Mouse (Mus musculus) heart, embryonic 14.5 days (tissue): ENCODE measurements around the gene Fasn. TPM values are rescaled to one million over a fixed set of nuclear protein-coding genes. Genes with fewer than 3 reads are reported as not detected.
"Not testable (repeated sequence)": the region's sequence is repeated elsewhere in the genome, so short reads cannot be mapped to it uniquely, and the experiment has no call there.

Source experiments
- ATAC-seq: fragments of 200-750 bp; cut with Nextera tagmentation; 2 replicates; pipeline ENCODE4 v1.8.0; 2017; ENCODE audit warnings: low read depth, moderate TSS enrichment; ENCODE audit not compliant: insufficient number of reproducible peaks, insufficient read depth, low FRiP score
- H3K27ac ChIP-seq, 2 experiments: fragments of 200-500 bp in 1 of 2; fragments of 300-500 bp in 1 of 2; sonication (generic) in 1 of 2; replicated peaks in 1 of 2; 2 replicates each; pipeline ENCODE4 v1.5.1; 2012 to 2014; ENCODE audit warnings: low read depth in 2 of 2, low read length in 2 of 2, control low read depth in 1 of 2, mild to moderate bottlenecking in 1 of 2, mixed read lengths in 1 of 2; ENCODE audit not compliant: control insufficient read depth in 1 of 2, insufficient read depth in 1 of 2
- H3K27me3 ChIP-seq: fragments of 300-500 bp; sonication (generic); 2 replicates; pipeline ENCODE4 v1.6.1; 2014; ENCODE audit warnings: mild to moderate bottlenecking, low read length, control low read depth; ENCODE audit not compliant: control insufficient read depth, insufficient read depth
- H3K36me3 ChIP-seq: fragments of 300-500 bp; sonication (generic); 2 replicates; pipeline ENCODE4 v1.6.1; 2014; ENCODE audit warnings: mild to moderate bottlenecking, control low read depth, low read length, mixed read lengths; ENCODE audit not compliant: control insufficient read depth, insufficient read depth
- H3K4me1 ChIP-seq, 2 experiments: fragments of 200-500 bp in 1 of 2; fragments of 300-500 bp in 1 of 2; sonication (generic) in 1 of 2; 2 replicates each; pipeline ENCODE4 v1.6.1; 2012 to 2014; ENCODE audit warnings: low read length in 2 of 2, control low read depth in 1 of 2, mixed read lengths in 1 of 2; ENCODE audit not compliant: control insufficient read depth in 2 of 2, insufficient read depth in 2 of 2
- H3K4me2 ChIP-seq: fragments of 300-500 bp; sonication (generic); 2 replicates; pipeline ENCODE4 v1.6.1; 2014; ENCODE audit warnings: mild to moderate bottlenecking, low read length
- H3K4me3 ChIP-seq, 2 experiments: fragments of 200-500 bp in 1 of 2; fragments of 300-500 bp in 1 of 2; sonication (generic) in 1 of 2; 2 replicates each; pipeline ENCODE4 v1.5.1; 2012 to 2014; ENCODE audit warnings: low read length in 2 of 2, mild to moderate bottlenecking in 2 of 2, control low read depth in 1 of 2, low read depth in 1 of 2, moderate library complexity in 1 of 2; ENCODE audit not compliant: control insufficient read depth in 1 of 2, insufficient read depth in 1 of 2
- H3K9ac ChIP-seq: fragments of 300-500 bp; sonication (generic); 2 replicates; pipeline ENCODE4 v1.6.1; 2014; ENCODE audit warnings: mild to moderate bottlenecking, low read length
- H3K9me3 ChIP-seq: fragments of 300-500 bp; sonication (generic); 2 replicates; pipeline ENCODE4 v1.6.1; 2016; ENCODE audit warnings: low read length, control low read depth; ENCODE audit not compliant: control insufficient read depth
- WGBS: fragments of 180-500 bp; shearing (Covaris S2); extraction: QIAGEN DNeasy Blood & Tissue Kit; methylation state at CpG from one replicate; pipeline ENCODE4 v1.1.7; 2014; 5-methylcytosine and 5-hydroxymethylcytosine counted together
- polyA plus RNA-seq: library from polyadenylated mRNA; unstranded; fragments of >200 nt; fragmentation: Nextera tagmentation; extraction: Ambion mirVana; gene quantifications from 2 replicates; pipeline ENCODE4 v1.2.1, GENCODE M21; 2014

Fasn gene
- polyA plus RNA-seq, 1 experiment from 2014 or later = 29.6 TPM

DNA sequence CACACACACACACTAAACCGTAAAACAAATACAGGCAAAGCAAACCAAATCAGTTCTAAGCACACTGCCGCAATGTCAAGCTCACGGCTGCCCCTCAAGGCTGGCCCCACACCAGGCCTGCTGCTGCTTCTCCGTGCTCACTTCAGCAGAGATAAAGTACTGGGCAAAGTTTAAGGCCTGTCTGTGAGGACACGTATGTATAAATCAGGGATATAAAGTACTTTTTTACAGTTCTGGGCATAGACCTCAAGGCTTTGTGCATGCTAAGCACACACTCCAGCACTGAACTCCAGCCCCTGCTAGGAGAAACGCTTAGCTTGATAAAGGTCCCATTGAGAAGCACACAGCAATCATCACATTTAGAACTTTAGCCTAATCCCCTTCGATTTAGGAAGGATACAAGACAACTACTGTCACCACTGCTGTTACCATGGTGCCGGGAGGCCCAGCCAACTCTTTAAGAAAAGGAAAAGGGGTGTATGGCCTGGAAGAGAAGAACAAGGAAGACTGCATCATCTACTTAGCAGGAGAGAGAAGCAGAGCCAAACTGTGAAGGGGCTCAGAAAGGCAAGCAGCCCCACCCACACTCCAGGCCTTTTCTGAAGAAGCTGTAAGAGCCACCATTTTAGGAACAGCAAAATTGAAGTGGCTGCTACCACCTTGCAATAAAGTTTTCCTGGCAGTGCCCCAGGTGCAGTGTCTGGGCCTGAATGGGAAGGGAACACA is 9.4 kb upstream of the Fasn start:
- ATAC-seq = no peak
- WGBS = 26% methylated on average over 8 of the region's 8 CpGs
- Histone ChIP-seq H3K4me2 (no peak overlapping the region), H3K4me3 (no peak overlapping the region), H3K9ac (0 out of 2 replicates have a peak overlapping the region, but pooled peaks have one; percentile 1), H3K27me3 (no peaks in the 10 kb centered on the region), H3K27ac (peak overlapping the region; percentile 21 to 25; a peak in 3 of 4 replicates), H3K36me3 (no peaks in the 10 kb centered on the region), H3K9me3 (no peaks in the 10 kb centered on the region), H3K4me1 (peaks cover 10 to 21% of the 10 kb centered on the region in 2 experiments)

GRCm38 (mm10) chr11:120832962-120833361 is 8.6 kb upstream of the Fasn start:
- Histone ChIP-seq H3K4me1 (peaks cover 10 to 14% of the 10 kb centered on the region in 2 experiments), H3K27ac (peak overlapping the region in 1 of 2 experiments; percentile 21; a peak in 1 of 4 replicates)
- H3K36me3 ChIP-seq, H3K9me3 ChIP-seq, H3K9ac ChIP-seq, H3K4me2 ChIP-seq, H3K27me3 ChIP-seq, ATAC-seq, H3K4me3 ChIP-seq: not testable (repeated sequence)
- 90% methylated on average over 5 of the region's 5 CpGs for WGBS

- Histone ChIP-seq H3K9me3 (no peaks in the 10 kb centered on the region), H3K4me1 (peaks cover 10 to 14% of the 10 kb centered on the region in 2 experiments), H3K27me3 (no peaks in the 10 kb centered on the region), H3K27ac (no peak overlapping the region), H3K36me3 (no peaks in the 10 kb centered on the region), H3K9ac (no peak overlapping the region), H3K4me3 (no peak overlapping the region), H3K4me2 (no peak overlapping the region)
- ATAC-seq = no peak
- WGBS = 86% methylated on average over 3 of the region's 3 CpGs
Measured at GRCm38 (mm10) chr11:120831659-120832440, 7.5 kb upstream of the Fasn start.

GRCm38 (mm10) chr11:120830686-120831085 is 6.3 kb upstream of the Fasn start:
- H3K4me1 ChIP-seq = peaks cover 10 to 15% of the 10 kb centered on the region in 2 experiments
- H3K9me3 ChIP-seq = no peaks in the 10 kb centered on the region
- WGBS = 82% methylated on average over 12 of the region's 12 CpGs
- no peak for ATAC-seq
- H3K36me3 ChIP-seq = no peaks in the 10 kb centered on the region
- no peak overlapping the region for H3K9ac ChIP-seq
- H3K4me3 ChIP-seq = no peak overlapping the region
- H3K27ac ChIP-seq = no peak overlapping the region
- H3K4me2 ChIP-seq = no peak overlapping the region
- no peaks in the 10 kb centered on the region for H3K27me3 ChIP-seq

GRCm38 (mm10) chr11:120829757-120830532 is 5.6 kb upstream of the Fasn start:
- Histone ChIP-seq H3K36me3 (no peaks in the 10 kb centered on the region), H3K4me2 (no peak overlapping the region), H3K9me3 (no peaks in the 10 kb centered on the region), H3K27ac (no peak overlapping the region), H3K9ac (no peak overlapping the region), H3K27me3 (no peaks in the 10 kb centered on the region), H3K4me1 (peaks cover 17 to 22% of the 10 kb centered on the region in 2 experiments), H3K4me3 (no peak overlapping the region)
- 84% methylated on average over 10 of the region's 10 CpGs for WGBS
- no peak for ATAC-seq

DNA sequence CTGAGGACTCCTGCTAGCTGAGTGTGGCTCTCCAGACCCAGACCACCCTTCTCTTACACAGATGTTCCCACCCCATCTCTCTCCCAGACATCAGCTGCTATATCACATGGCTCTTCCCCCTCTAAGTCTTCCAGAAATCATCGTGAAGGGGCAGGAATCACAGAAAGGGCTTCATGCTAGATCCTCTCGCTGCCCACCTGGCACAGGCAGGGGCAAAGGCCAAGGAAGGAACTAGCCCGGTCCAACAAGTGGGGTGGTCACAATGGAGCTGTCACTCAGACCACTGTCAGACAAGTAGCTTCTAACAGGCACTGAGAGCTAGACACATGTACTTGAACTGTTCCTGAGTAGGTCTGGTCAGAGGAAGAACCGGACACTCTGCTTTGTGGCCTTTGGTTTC is 4.1 kb upstream of the Fasn start:
- H3K36me3 ChIP-seq = no peaks in the 10 kb centered on the region
- peaks cover 11 to 12% of the 10 kb centered on the region in 2 experiments for H3K4me1 ChIP-seq
- no peaks in the 10 kb centered on the region for H3K27me3 ChIP-seq
- no peak overlapping the region for H3K27ac ChIP-seq
- no peak overlapping the region for H3K9ac ChIP-seq
- H3K9me3 ChIP-seq = no peaks in the 10 kb centered on the region
- no peak for ATAC-seq
- no peak overlapping the region for H3K4me2 ChIP-seq
- no peak overlapping the region for H3K4me3 ChIP-seq
- 68% methylated on average over 4 of the region's 4 CpGs for WGBS
